8 mouse cellular contexts compared by ENCODE assay signal in the genomic region with DNA sequence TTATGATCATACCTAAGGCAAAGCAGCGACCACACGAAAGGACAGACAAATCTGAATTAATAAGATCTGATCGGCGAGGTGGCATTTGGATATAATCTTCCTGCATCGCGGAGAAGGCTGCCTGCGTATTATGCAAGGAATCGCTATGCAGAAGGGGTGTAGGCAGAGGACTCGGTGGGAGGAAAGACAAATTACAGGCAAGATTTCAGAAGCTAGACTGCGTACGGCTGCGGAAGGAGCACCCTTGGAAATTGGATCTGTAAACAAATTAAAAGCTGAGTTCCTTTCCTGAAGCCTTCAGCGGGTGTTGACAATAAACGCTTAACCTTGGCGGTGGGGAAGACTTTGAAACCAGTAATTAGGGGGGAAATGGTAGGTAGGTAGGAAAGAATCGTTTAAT.
A peak's percentile ranks its signal among the peaks of the same experiment; 100 is the strongest.
DNase-seq lines count a peak whose midpoint lies in the region; ATAC-seq lines count a peak whose summit lies in the region.

No protein-coding gene starts in this region.

- no peak overlapping the region for H3K9ac ChIP-seq in forebrain, embryonic 16.5 days (replicated peaks; ENCODE audit: low read depth, low read length)
- H3K9ac ChIP-seq in forebrain, embryonic 14.5 days (ENCODE audit: low read length) = no peak overlapping the region
- H3K9ac ChIP-seq in midbrain, embryonic 15.5 days = no peak overlapping the region

- H3K27ac ChIP-seq in forebrain, embryonic 16.5 days (ENCODE audit: low read length) = no peak overlapping the region
- H3K27ac ChIP-seq in forebrain, embryonic 14.5 days (ENCODE audit: low read depth, low read length) = no peak overlapping the region
- H3K27ac ChIP-seq in midbrain, embryonic 15.5 days = peak overlapping the region; percentile 64

- peak overlapping the region; percentile 22 for H3K4me2 ChIP-seq in forebrain, embryonic 16.5 days (ENCODE audit: low read length)
- no peak overlapping the region for H3K4me2 ChIP-seq in forebrain, embryonic 14.5 days (ENCODE audit: low read length)
- peak overlapping the region; percentile 22 for H3K4me2 ChIP-seq in midbrain, embryonic 15.5 days

- H3K9me3 ChIP-seq in forebrain, embryonic 16.5 days (ENCODE audit: control insufficient read depth, low read length) = no peaks in the 10 kb centered on the region
- H3K9me3 ChIP-seq in forebrain, embryonic 14.5 days (replicated peaks; ENCODE audit: control insufficient read depth, low read length) = no peaks in the 10 kb centered on the region
- H3K9me3 ChIP-seq in midbrain, embryonic 15.5 days = no peaks in the 10 kb centered on the region

- DNase-seq in forebrain, embryonic 14.5 days (ENCODE audit: low spot score) = no peak
- peak; percentile 6 for DNase-seq in ZHBTc4 (ENCODE audit: low read depth, low spot score)
- peak; percentile 10 for DNase-seq in layer of hippocampus, adult 9-10 months (ENCODE audit: low spot score)
- DNase-seq in embryo, embryonic 10 days (ENCODE audit: low spot score) = no peak
- no peak for DNase-seq in adipocyte (ENCODE audit: low spot score)

- no peak overlapping the region; the same call in 1 of the 2 replicates for H3K4me3 ChIP-seq in forebrain, embryonic 16.5 days (replicated peaks; ENCODE audit: low read length)
- no peak overlapping the region for H3K4me3 ChIP-seq in forebrain, embryonic 14.5 days (ENCODE audit: low read depth, low read length)
- H3K4me3 ChIP-seq in midbrain, embryonic 15.5 days = no peak overlapping the region

- WGBS in forebrain, embryonic 16.5 days = 60% methylated on average over 16 of the region's 16 CpGs
- 69% methylated on average over 16 of the region's 16 CpGs for WGBS in forebrain, embryonic 14.5 days
- 53% methylated on average over 16 of the region's 16 CpGs for WGBS in midbrain, embryonic 15.5 days

- no peaks in the 10 kb centered on the region for H3K27me3 ChIP-seq in forebrain, embryonic 16.5 days (replicated peaks; ENCODE audit: control insufficient read depth, insufficient read depth, low read length)
- H3K27me3 ChIP-seq in forebrain, embryonic 14.5 days (replicated peaks; ENCODE audit: control insufficient read depth, insufficient read depth, low read length) = no peaks in the 10 kb centered on the region
- no peaks in the 10 kb centered on the region for H3K27me3 ChIP-seq in midbrain, embryonic 15.5 days (replicated peaks)

- peaks cover 7% of the 10 kb centered on the region for H3K4me1 ChIP-seq in forebrain, embryonic 16.5 days (replicated peaks; ENCODE audit: control insufficient read depth, insufficient read depth, low read length)
- peaks cover 4% of the 10 kb centered on the region for H3K4me1 ChIP-seq in forebrain, embryonic 14.5 days (ENCODE audit: control insufficient read depth, insufficient read depth, low read length)
- peaks cover 19% of the 10 kb centered on the region for H3K4me1 ChIP-seq in midbrain, embryonic 15.5 days

- ATAC-seq in forebrain, embryonic 16.5 days = peak; percentile 54; the same call in 1 of the 2 replicates
- no peak for ATAC-seq in forebrain, embryonic 14.5 days
- ATAC-seq in midbrain, embryonic 15.5 days (replicated peaks) = peak; percentile 74
- no peak for ATAC-seq in inflammation-experienced regulatory T-cells, adult 6 months

- H3K36me3 ChIP-seq in forebrain, embryonic 16.5 days (ENCODE audit: control insufficient read depth, insufficient read depth) = no peaks in the 10 kb centered on the region
- H3K36me3 ChIP-seq in forebrain, embryonic 14.5 days (ENCODE audit: control insufficient read depth, insufficient read depth, low read length) = no peaks in the 10 kb centered on the region
- H3K36me3 ChIP-seq in midbrain, embryonic 15.5 days (replicated peaks) = no peaks in the 10 kb centered on the region

Comparison
In these comparisons a context has a peak if more than half of its experiments do, and no peak if none do; other contexts are left out.
1. ATAC-seq: peak in forebrain, embryonic 16.5 days (single experiment) and midbrain, embryonic 15.5 days (single experiment); none in forebrain, embryonic 14.5 days (single experiment) and inflammation-experienced regulatory T-cells, adult 6 months (single experiment).
2. DNase-seq: peak in ZHBTc4 (single experiment) and layer of hippocampus, adult 9-10 months (single experiment); none in forebrain, embryonic 14.5 days (single experiment), embryo, embryonic 10 days (single experiment) and adipocyte (single experiment).